Mouse (Mus musculus): ENCODE measurements around the gene Sspn. TPM values are rescaled to one million over a fixed set of nuclear protein-coding genes. Genes with fewer than 3 reads are reported as not detected.

Gene Sspn
- polyA plus RNA-seq, 1 experiment from 2014 or later = 7.9 TPM

- Histone ChIP-seq H3K27ac (ENCODE audit: low read depth, low read length) (no peak overlapping the region), H3K4me3 (ENCODE audit: low read length) (no peak overlapping the region), H3K4me1 (ENCODE audit: control insufficient read depth, insufficient read depth, low read length) (no peaks in the 10 kb centered on the region), H3K36me3 (ENCODE audit: control insufficient read depth, insufficient read depth, low read length) (no peaks in the 10 kb centered on the region), H3K4me2 (replicated peaks; ENCODE audit: low read depth, low read length) (no peak overlapping the region), H3K9me3 (ENCODE audit: control insufficient read depth, low read length) (no peaks in the 10 kb centered on the region), H3K27me3 (ENCODE audit: control insufficient read depth, insufficient read depth, low read length) (no peaks in the 10 kb centered on the region), H3K9ac (ENCODE audit: low read depth, low read length) (no peak overlapping the region)
- 71% methylated on average over 11 of the region's 11 CpGs for WGBS
- ATAC-seq (ENCODE audit: low FRiP score, low TSS enrichment) = no peak
Measured at GRCm38 (mm10) chr6:145945700-145946344, 14.4 kb downstream of the Sspn start.

GRCm38 (mm10) chr6:145949049-145949448 lies 17.6 kb downstream of the Sspn start:
- Histone ChIP-seq H3K36me3 (ENCODE audit: control insufficient read depth, insufficient read depth, low read length) (no peaks in the 10 kb centered on the region), H3K9ac (ENCODE audit: low read depth, low read length) (no peak overlapping the region), H3K4me2 (replicated peaks; ENCODE audit: low read depth, low read length) (no peak overlapping the region), H3K27me3 (ENCODE audit: control insufficient read depth, insufficient read depth, low read length) (no peaks in the 10 kb centered on the region), H3K9me3 (ENCODE audit: control insufficient read depth, low read length) (no peaks in the 10 kb centered on the region), H3K4me3 (ENCODE audit: low read length) (no peak overlapping the region), H3K4me1 (ENCODE audit: control insufficient read depth, insufficient read depth, low read length) (no peaks in the 10 kb centered on the region), H3K27ac (ENCODE audit: low read depth, low read length) (no peak overlapping the region)
- 48% methylated on average over 4 of the region's 4 CpGs for WGBS
- no peak for ATAC-seq (ENCODE audit: low FRiP score, low TSS enrichment)

GRCm38 (mm10) chr6:145950626-145951025 lies 19.2 kb downstream of the Sspn start:
- Histone ChIP-seq H3K27me3 (ENCODE audit: control insufficient read depth, insufficient read depth, low read length) (no peaks in the 10 kb centered on the region), H3K27ac (ENCODE audit: low read depth, low read length) (no peak overlapping the region), H3K4me3 (ENCODE audit: low read length) (no peak overlapping the region), H3K4me1 (ENCODE audit: control insufficient read depth, insufficient read depth, low read length) (no peaks in the 10 kb centered on the region), H3K4me2 (replicated peaks; ENCODE audit: low read depth, low read length) (no peak overlapping the region), H3K36me3 (ENCODE audit: control insufficient read depth, insufficient read depth, low read length) (no peaks in the 10 kb centered on the region), H3K9me3 (ENCODE audit: control insufficient read depth, low read length) (no peaks in the 10 kb centered on the region), H3K9ac (ENCODE audit: low read depth, low read length) (no peak overlapping the region)
- 67% methylated on average over 5 of the region's 5 CpGs for WGBS
- no peak for ATAC-seq (ENCODE audit: low FRiP score, low TSS enrichment)

- H3K9ac ChIP-seq (ENCODE audit: low read depth, low read length) = no peak overlapping the region
- no peaks in the 10 kb centered on the region for H3K9me3 ChIP-seq (ENCODE audit: control insufficient read depth, low read length)
- H3K4me3 ChIP-seq (ENCODE audit: low read length) = no peak overlapping the region
- H3K27ac ChIP-seq (ENCODE audit: low read depth, low read length) = no peak overlapping the region
- no peaks in the 10 kb centered on the region for H3K4me1 ChIP-seq (ENCODE audit: control insufficient read depth, insufficient read depth, low read length)
- no peaks in the 10 kb centered on the region for H3K27me3 ChIP-seq (ENCODE audit: control insufficient read depth, insufficient read depth, low read length)
- 70% methylated on average over 3 of the region's 3 CpGs for WGBS
- no peak for ATAC-seq (ENCODE audit: low FRiP score, low TSS enrichment)
- H3K4me2 ChIP-seq (replicated peaks; ENCODE audit: low read depth, low read length) = no peak overlapping the region
- no peaks in the 10 kb centered on the region for H3K36me3 ChIP-seq (ENCODE audit: control insufficient read depth, insufficient read depth, low read length)
Measured at GRCm38 (mm10) chr6:145952594-145952993, 21.2 kb downstream of the Sspn start.

GRCm38 (mm10) chr6:145953121-145953896 lies 21.9 kb downstream of the Sspn start:
- Histone ChIP-seq H3K4me3 (ENCODE audit: low read length) (no peak overlapping the region), H3K4me1 (ENCODE audit: control insufficient read depth, insufficient read depth, low read length) (no peaks in the 10 kb centered on the region; the same call in 1 of the 2 replicates), H3K9me3 (ENCODE audit: control insufficient read depth, low read length) (no peaks in the 10 kb centered on the region), H3K4me2 (replicated peaks; ENCODE audit: low read depth, low read length) (no peak overlapping the region), H3K27ac (ENCODE audit: low read depth, low read length) (no peak overlapping the region), H3K36me3 (ENCODE audit: control insufficient read depth, insufficient read depth, low read length) (no peaks in the 10 kb centered on the region), H3K27me3 (ENCODE audit: control insufficient read depth, insufficient read depth, low read length) (no peaks in the 10 kb centered on the region), H3K9ac (ENCODE audit: low read depth, low read length) (no peak overlapping the region)
- WGBS = 70% methylated on average over 13 of the region's 13 CpGs
- ATAC-seq (ENCODE audit: low FRiP score, low TSS enrichment) = no peak

- Histone ChIP-seq H3K27me3 (ENCODE audit: control insufficient read depth, insufficient read depth, low read length) (no peaks in the 10 kb centered on the region), H3K4me3 (ENCODE audit: low read length) (no peak overlapping the region), H3K4me1 (ENCODE audit: control insufficient read depth, insufficient read depth, low read length) (no peaks in the 10 kb centered on the region; the same call in 1 of the 2 replicates), H3K4me2 (replicated peaks; ENCODE audit: low read depth, low read length) (no peak overlapping the region), H3K9me3 (ENCODE audit: control insufficient read depth, low read length) (no peaks in the 10 kb centered on the region), H3K27ac (ENCODE audit: low read depth, low read length) (no peak overlapping the region), H3K36me3 (ENCODE audit: control insufficient read depth, insufficient read depth, low read length) (no peaks in the 10 kb centered on the region), H3K9ac (ENCODE audit: low read depth, low read length) (no peak overlapping the region)
- ATAC-seq (ENCODE audit: low FRiP score, low TSS enrichment) = no peak
- 76% methylated on average over 6 of the region's 6 CpGs for WGBS
Measured at GRCm38 (mm10) chr6:145957427-145957965, 26.1 kb downstream of the Sspn start.

GRCm38 (mm10) chr6:145958070-145958469 lies 26.6 kb downstream of the Sspn start:
- Histone ChIP-seq H3K4me1 (ENCODE audit: control insufficient read depth, insufficient read depth, low read length) (no peaks in the 10 kb centered on the region; the same call in 1 of the 2 replicates), H3K4me2 (replicated peaks; ENCODE audit: low read depth, low read length) (no peak overlapping the region), H3K9me3 (ENCODE audit: control insufficient read depth, low read length) (no peaks in the 10 kb centered on the region), H3K27me3 (ENCODE audit: control insufficient read depth, insufficient read depth, low read length) (no peaks in the 10 kb centered on the region), H3K27ac (ENCODE audit: low read depth, low read length) (no peak overlapping the region), H3K9ac (ENCODE audit: low read depth, low read length) (no peak overlapping the region), H3K4me3 (ENCODE audit: low read length) (no peak overlapping the region), H3K36me3 (ENCODE audit: control insufficient read depth, insufficient read depth, low read length) (no peaks in the 10 kb centered on the region)
- 20% methylated on average over 5 of the region's 5 CpGs for WGBS
- peak; percentile 57 for ATAC-seq (ENCODE audit: low FRiP score, low TSS enrichment)

GRCm38 (mm10) chr6:145961047-145961446 lies 29.6 kb downstream of the Sspn start:
- no peak overlapping the region for H3K27ac ChIP-seq (ENCODE audit: low read depth, low read length)
- 67% methylated on average over 8 of the region's 8 CpGs for WGBS
- no peaks in the 10 kb centered on the region for H3K36me3 ChIP-seq (ENCODE audit: control insufficient read depth, insufficient read depth, low read length)
- no peak overlapping the region for H3K4me2 ChIP-seq (replicated peaks; ENCODE audit: low read depth, low read length)
- no peaks in the 10 kb centered on the region for H3K9me3 ChIP-seq (ENCODE audit: control insufficient read depth, low read length)
- H3K4me1 ChIP-seq (ENCODE audit: control insufficient read depth, insufficient read depth, low read length) = no peaks in the 10 kb centered on the region; the same call in 1 of the 2 replicates
- no peak for ATAC-seq (ENCODE audit: low FRiP score, low TSS enrichment)
- no peak overlapping the region for H3K4me3 ChIP-seq (ENCODE audit: low read length)
- no peaks in the 10 kb centered on the region for H3K27me3 ChIP-seq (ENCODE audit: control insufficient read depth, insufficient read depth, low read length)
- H3K9ac ChIP-seq (ENCODE audit: low read depth, low read length) = no peak overlapping the region

GRCm38 (mm10) chr6:145963966-145964365 lies 32.5 kb downstream of the Sspn start:
- Histone ChIP-seq H3K9me3 (ENCODE audit: control insufficient read depth, low read length) (no peaks in the 10 kb centered on the region), H3K4me1 (ENCODE audit: control insufficient read depth, insufficient read depth, low read length) (no peaks in the 10 kb centered on the region), H3K4me3 (ENCODE audit: low read length) (no peak overlapping the region), H3K27ac (ENCODE audit: low read depth, low read length) (no peak overlapping the region), H3K4me2 (replicated peaks; ENCODE audit: low read depth, low read length) (no peak overlapping the region), H3K27me3 (ENCODE audit: control insufficient read depth, insufficient read depth, low read length) (no peaks in the 10 kb centered on the region), H3K9ac (ENCODE audit: low read depth, low read length) (no peak overlapping the region), H3K36me3 (ENCODE audit: control insufficient read depth, insufficient read depth, low read length) (no peaks in the 10 kb centered on the region)
- WGBS = 92% methylated on average over 13 of the region's 13 CpGs
- no peak for ATAC-seq (ENCODE audit: low FRiP score, low TSS enrichment)

Data from kidney, embryonic 14.5 days (tissue).